Mouse (Mus musculus): Measurements from ENCODE around the gene Slc24a2.

Gene Slc24a2

DNA sequence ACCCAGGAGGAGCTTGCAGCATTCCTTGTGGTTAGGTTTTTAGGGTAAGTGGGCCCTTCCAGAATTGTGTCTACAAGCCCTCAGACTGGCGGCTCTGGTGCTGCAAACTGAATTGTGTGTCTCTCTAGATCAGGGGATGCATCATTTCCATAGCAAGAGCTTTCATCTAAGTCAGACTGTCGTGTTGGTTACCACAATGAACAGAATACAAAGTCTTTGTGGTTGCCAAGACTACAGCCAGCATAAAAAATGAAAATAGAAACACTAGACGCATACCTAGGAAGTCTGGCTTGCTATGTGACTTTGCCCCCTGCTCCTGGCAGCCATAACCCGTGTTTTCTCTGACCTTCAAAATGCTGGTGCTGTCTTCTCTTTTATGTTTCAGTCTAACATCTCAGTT lies 114.6 kb downstream of the Slc24a2 start:
- DNase-seq (ENCODE audit: low spot score in 2 of 2): no peak

DNA sequence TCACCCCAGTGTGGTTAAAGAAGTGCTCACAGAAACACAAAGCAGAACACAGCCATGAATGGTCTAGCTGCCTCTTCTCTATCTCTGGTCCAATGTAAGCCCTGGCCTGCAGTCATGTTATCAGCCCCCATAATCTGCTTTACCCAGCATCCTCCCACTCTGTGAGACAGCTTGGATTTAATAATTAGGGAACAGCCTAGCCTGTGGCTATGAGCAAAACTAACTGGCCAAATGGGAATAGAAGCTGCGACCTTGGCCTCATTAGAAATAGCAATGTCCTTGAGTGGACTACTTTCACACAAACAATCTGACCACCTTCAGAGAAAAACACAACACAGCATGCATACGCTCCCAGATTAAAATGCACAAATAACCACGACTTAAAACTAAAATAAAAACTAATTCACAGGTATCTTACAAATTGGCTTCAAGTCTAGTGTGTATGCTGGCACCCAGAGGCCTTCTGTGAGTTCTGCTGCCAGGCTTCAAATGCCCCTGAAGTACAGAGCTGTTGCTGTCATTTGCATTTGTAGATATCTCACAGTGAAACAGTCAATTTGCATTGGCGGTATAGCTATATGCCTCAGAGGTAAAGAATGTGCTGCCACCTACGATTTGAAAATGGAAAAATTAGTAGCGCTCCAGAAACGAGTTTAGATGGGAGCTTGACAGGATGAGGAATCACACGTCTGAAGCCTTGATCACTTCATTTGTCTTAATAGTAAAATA lies 120.8 kb downstream of the Slc24a2 start:
- DNase-seq (ENCODE audit: low spot score in 2 of 2): no peak

DNA sequence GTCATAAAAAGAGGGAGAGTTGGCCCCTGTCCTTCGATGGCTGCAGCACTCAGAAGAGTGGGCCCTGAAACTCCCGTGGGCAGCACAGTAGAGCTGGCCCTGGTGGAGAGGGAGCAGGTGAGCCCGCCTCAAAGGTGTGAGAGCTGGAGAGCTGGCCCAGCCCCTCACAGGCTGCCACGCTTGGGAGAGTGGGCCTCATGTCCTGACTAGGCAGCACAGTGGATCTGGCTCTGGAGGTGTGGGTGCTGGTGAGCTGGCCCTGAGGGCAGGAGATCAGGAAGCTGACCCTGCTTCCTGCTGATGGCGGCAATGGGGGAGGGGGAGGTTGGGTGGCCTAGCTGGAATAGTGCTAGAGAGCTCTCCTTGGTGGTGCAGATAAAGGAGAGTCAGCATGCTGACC lies 129.3 kb downstream of the Slc24a2 start:
- DNase-seq (ENCODE audit: low spot score in 2 of 2): no peak

DNA sequence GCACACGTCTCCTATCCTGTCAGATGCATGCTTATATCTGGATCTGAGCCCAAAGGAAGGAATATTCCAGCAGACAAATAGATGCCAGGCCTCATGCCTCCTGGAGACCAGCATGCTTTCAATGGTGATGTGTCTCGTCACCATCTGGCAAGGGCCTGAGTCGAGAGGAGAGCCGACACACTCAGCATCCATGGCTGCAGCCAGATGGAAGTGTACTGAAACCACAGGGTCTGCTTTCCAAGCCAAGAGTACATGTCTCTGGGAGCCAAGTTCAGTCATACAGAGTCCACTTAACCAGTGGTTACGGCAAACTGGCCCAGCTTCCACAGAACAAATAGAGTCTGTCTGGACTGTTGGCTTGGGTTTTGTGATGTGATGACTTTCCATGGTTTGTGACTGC lies 134.1 kb downstream of the Slc24a2 start:
- DNase-seq (ENCODE audit: low spot score in 2 of 2): peak in 1 of 2 experiments; percentile 49

DNA sequence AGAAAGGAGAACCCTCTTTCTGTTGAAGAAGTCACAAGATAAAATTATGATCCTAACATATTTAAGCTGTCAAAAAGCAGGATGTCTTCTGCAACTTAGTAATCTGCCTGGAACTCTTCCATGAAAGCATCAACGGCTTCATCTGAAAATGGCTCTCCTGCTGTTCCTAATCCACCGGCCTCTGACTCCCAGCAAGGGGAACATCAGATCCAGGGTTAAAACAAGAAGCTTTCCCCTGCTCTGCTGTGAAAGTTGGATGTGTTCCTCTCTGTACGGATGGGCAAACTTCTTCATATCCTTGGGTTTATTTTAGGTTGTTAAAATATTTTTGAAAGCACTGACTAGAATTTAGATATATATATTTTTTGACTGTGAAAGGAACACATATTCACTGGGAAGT lies 136.7 kb downstream of the Slc24a2 start:
- no peak for DNase-seq (ENCODE audit: low spot score in 2 of 2)

DNA sequence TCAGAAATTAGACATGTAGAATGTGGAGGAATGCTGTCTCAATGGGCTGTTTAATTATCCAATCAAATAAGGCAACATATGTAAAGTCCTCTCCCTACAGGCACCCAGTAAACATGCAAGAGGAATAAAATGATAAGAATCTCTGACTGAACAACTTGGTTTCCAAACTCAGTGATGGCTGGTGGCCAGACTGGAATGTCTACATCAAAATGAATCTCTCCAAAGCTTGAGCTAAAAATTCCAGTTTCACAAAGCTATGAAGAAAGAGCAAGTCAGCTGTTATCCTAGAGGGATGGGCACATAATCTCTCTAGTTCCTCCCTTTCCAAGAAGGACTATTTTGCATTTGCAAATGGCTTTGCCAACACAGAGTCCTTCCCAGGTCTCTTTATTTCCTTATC lies 139.4 kb downstream of the Slc24a2 start:
- no peak for DNase-seq (ENCODE audit: low spot score in 2 of 2)

DNA sequence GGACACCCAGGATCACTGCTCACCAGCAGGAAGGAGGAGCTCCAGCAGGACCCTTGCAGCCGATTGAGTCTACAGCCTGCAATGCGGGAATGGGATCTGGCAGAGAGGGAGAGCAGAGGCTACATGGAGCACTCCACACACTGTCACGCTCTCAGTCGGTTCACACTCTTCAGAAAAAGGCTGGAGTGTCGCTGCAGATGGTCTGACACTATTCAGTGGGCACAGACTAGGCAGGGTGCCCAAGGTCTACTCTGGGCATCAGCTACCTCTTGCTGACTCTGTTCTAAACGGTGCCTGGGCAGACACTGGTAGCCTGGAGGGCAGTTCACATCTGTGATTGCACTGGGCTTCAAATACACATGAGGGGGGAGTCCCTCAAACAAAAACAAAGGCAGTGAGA lies 141.6 kb downstream of the Slc24a2 start:
- peak in 1 of 2 experiments; percentile 36 for DNase-seq (ENCODE audit: low spot score in 2 of 2)

DNA sequence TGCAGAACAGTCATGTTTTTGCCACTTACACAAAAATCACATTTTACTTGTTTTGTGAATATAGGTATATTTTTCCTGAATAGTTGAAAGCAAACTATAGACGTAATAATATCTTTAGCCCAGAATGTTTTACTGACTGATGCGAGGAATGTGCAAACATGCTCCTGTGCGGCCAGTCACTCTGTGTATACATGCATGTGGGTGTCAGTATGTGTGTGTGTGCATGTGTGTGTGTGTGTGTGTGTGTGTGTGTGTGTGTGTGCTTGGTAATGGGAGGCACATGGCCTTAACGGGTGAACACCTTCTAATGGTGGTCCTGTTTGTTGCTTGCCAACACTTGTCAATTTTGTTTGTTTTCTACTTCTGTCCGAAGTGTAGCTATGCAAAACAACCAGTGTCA lies 142.7 kb downstream of the Slc24a2 start:
- DNase-seq (ENCODE audit: low spot score in 2 of 2): no peak

DNA sequence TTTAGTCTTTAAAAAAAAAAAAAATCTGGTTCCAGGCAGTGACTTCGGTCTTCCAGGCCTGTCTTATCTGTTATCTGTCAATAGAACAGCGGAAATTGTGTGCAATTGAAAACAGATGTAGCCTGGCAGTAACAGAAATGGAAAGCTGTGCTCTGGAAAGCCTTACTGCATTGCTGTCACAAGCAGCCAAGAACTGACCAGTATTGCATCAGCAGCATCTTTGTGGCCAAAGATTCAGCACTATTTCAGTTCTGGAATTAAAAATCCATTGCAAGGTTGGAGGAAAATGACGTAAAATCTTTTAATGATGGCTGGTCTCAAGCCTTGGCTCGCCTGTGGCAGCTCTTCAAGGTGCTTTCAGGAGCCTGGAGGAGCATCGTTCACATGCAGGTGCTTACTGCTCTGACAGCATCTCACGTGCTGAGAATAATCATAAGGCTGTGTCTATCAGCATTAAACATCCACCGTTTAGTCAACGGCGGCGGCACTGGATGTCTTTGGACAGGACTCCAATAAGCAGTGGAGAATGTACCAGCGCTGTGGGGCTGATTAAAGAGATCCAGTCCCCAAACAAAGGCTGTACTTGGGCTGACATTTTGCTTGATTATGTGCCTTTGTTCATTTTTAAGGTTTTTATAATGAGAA lies 143.2 kb downstream of the Slc24a2 start:
- no peak for DNase-seq (ENCODE audit: low spot score in 2 of 2)

DNA sequence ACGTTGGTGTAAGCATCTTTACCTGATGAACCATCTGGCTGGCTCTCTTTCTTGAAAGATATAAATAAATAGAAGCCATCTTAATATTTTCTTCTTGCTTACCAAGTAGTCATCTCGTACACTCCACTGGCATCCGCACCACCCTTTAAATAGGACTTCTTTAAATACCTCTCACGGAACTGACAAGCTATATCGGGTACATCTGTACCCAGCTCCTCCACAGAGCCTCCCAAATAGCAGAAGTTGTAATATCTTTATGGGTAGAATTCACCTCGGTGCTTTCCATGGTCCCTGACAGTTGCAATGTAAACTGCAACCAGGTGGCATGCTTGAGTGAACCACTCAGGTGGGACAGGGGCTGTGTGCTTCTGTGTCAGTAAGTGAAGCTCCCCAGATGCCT lies 149.0 kb downstream of the Slc24a2 start:
- no peak for DNase-seq (ENCODE audit: low spot score in 2 of 2)

DNA sequence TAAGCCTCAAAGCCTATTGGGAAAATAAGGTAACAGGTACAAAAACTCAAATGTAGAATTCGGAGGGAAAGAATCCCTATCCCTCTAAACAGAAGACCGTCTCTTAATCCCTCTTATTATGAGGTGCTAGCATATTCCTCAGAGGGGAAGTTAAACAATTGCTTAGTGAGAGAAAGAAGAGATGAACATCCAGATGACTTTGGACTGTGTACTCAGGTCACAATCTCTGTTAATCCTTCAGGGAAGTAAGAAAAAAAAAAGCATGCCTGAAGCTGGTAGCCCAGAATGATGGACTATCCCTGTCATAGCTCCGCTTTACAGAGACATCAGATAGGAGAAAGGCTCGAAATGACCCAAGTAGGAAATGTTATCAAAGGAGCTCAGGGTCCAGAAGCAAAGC lies 151.0 kb downstream of the Slc24a2 start:
- DNase-seq (ENCODE audit: low spot score in 2 of 2): no peak

DNA sequence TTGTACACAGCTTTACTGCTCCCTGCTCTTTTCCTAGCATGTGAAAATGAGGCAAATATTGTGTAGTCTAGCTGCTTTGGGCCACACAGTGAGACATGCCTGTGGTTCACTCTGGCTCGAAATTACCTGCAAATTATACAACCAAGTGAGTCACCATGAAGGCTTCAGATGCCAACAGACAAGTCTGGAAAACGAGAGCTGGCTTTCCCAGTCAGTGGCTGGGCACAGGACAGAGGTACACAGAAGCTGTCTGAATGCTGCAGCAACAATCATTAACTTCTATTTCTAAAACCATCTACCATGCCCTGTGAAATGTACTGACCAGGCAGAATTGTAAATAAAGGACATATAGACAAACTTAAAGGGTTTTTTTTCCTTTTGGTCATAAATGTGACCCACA lies 151.6 kb downstream of the Slc24a2 start:
- no peak for DNase-seq (ENCODE audit: low spot score in 2 of 2)

DNA sequence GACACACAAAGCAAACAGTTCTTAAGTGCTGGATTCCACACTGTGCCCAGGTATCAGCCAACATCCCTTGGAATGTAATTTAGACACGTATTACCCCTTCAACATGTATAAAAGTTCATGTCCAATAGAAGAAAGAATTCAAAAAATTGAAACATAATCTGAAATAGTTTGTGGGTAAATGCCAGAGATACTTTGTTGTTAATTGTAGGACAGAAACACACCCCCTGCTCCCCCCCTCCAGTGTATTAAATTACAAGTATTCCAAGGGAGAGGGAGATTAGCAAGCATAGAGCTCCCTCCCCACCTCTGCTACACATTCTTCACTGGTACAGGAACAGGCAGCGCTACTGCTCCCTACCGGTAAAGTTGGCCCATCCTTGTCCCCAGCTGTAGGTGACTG lies 154.5 kb downstream of the Slc24a2 start:
- no peak for DNase-seq (ENCODE audit: low spot score in 2 of 2)

DNA sequence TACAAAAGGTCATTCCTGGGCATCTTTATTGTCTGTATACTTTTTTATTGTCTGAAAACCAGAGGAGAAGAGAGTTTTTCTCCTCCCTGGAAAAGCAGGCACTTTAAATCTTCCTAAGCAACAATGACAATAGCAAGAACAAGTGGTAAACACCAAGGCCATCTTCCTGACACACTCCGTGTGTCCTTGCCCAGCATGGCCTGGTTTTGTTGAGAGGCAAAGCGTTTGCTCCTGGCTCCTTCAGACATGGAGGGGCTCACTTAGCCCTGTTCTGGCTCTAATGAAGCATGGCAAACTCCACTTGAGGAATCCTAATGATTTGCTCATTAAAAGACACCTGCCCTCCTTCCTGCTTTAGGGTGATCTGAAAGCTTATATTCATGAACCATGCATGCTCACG lies 162.2 kb downstream of the Slc24a2 start:
- no peak for DNase-seq (ENCODE audit: low spot score in 2 of 2)

DNA sequence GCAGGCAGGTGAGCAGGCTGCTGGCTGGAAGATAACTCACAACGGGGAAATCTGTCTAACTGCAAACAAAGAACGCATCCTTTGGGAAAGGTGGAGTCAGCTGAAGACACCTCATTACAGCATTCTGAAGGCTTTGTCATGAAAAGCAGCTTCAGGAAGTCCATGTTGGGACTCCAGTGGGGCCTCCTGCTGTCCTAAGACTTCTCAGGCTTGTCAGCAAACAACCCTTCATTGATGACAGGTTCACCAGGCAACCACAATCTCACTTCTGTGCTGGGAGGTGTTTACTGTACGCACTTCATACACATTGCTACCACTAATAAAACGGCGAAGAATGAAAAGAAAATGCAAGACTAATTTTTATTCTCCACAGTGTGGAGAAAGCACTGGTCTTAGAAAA lies 165.1 kb downstream of the Slc24a2 start:
- no peak for DNase-seq (ENCODE audit: low spot score in 2 of 2)

DNA sequence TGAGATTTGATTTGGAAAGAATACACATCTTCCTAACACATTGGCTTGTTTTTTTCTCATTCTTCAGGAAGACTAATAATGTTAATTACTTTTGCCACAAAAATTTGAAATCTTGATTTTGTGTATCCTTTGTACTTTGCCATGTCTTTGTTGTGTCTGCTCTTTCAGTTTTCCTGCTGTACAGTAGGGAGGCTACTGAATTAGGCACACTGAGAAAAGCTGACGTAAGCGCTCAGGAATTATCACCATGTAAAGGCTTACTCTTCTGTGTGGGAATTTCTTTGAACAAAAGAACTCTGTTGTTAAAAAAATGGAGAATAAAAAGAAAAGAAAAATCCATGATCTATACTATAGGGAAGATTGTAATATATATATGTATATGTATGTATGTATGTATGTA lies 165.7 kb downstream of the Slc24a2 start:
- DNase-seq (ENCODE audit: low spot score in 2 of 2): no peak

DNA sequence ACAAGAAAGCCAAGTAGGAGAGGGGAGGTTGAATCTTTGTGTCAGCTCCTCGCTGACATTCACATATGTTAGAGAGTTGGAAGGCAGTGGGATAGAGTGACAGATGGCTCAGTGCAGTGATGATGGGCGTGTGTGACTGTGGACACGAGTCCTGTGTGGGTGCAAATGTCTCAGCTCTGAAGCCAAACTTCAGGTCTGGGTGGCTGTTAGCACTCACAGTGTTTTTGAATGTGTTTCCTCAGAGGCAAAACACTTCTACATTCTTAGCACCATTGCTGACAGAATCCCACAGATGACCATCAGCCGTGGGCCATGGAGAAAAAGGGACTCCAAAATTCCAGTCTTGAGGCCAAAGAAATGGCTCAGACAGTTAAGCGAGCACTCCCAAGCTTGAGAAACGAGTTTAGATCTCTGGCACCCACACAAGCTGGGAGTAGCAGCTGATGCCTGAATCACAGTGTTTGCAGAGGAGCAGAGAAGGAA lies 167.5 kb downstream of the Slc24a2 start:
- DNase-seq (ENCODE audit: low spot score in 2 of 2): peak; percentile 68

DNA sequence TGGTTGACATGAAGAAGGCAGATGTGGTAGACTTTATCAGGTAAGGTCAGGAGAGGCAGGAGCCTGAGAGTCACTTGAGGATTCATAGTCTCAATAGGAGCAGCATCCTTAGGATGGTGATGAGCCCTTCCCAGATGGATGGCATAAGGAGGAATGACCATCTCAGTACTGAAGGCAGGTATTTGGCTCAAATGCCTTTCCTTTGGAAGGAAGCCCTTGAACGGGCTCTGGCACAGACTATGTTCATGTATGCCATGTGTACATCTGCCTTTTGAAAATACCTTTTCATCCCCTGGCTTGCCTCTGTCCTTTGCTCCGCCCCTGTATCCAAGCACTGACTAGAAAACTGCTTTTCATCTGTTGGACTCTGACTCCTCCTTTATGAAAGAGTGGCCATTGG lies 168.6 kb downstream of the Slc24a2 start:
- no peak for DNase-seq (ENCODE audit: low spot score in 2 of 2)

DNA sequence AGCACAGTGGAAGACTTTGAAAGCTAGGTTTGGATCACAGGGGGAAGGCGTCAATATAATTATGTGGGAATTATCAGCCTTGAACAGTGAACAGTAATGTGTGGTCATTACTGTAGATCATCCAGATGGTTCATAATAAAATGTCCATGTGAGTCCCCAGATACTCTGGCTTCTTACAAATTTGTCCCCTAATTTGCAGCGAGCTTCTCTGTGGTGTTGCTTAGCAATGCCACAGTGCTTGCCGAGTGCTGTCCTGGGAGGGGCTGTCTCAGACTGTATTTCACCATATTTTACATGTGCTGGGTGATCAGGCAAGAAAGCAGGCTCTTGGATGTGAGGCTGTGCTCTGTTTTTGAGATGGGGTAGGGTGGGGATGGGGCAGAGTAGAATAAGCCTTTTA lies 172.7 kb downstream of the Slc24a2 start:
- no peak for DNase-seq (ENCODE audit: low spot score in 2 of 2)

DNA sequence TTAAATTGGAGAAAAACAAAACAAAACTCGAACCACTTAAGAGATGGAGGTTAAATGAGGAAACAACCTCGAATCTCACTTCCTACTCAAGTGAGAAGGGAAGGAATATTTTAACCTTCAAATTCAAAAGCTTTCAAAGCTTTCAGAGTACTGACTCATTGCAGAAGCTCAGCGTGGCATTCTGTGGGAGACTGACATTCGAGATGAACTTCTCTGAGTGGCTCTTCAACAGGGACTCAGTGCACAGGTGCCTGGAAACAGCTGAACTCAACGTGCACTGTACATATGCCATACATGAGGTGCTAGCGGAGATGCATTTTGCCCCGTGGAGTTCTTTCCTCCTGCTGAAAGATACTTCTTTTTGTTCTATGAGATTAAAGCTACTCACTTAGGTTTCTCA lies 174.5 kb downstream of the Slc24a2 start:
- peak in 1 of 2 experiments; percentile 33 for DNase-seq (ENCODE audit: low spot score in 2 of 2)

DNA sequence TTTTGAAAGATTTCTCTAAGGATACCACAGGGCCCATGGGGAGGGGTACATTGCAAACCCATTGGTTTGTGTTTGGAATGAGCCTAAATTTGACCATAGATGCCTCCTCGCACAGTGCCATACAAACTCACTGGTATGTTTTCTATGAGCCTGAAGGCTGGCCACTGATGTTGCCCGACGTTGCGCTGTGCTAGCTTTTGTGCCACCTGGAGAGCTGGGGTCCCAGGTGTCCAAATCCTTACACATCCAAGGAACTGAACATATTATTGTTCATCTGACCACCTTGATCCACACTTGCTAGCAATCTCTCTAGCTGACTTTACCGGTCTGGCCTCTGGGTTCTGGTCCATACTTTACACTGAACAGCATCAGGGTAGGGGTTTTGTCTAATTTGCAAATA lies 177.4 kb downstream of the Slc24a2 start:
- DNase-seq (ENCODE audit: low spot score in 2 of 2): no peak

DNA sequence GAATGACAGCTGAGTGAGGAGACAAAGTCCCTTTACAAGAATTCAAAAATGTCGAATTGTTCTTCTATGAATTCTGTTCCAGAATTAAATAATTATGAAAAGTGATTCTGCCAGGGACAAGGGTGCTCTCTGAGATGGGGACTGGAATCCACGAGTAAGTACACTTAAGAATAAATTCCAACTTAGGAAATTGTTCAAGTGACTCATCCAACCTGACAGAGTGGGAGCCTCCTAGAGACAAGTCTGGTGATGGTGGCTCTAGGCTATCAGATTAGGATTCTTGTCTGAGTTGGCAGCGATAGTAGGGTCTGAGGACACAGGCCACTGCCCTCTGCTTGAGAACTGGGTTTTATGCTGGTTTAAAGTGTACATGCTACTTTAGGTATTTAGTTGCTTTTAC lies 181.2 kb downstream of the Slc24a2 start:
- no peak for DNase-seq (ENCODE audit: low spot score in 2 of 2)

DNA sequence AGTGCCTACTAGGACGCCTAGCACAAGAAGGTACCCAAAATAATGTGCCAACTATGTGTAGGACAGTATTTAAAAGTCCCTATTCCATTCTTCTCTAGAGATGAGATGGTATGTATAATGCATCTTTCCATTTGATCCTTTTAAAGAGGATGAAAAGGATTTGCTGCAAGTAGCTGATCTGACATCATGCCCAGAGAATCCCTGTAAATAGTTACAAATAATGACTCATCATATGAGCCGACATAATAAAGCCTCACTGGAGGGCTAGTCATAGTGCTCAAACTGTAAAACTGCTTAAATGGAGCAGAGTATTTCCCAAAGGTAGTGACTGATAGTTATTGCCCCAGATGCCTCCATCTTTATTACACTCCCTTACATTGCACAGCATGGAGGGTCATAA lies 183.1 kb downstream of the Slc24a2 start:
- DNase-seq (ENCODE audit: low spot score in 2 of 2): no peak

DNA sequence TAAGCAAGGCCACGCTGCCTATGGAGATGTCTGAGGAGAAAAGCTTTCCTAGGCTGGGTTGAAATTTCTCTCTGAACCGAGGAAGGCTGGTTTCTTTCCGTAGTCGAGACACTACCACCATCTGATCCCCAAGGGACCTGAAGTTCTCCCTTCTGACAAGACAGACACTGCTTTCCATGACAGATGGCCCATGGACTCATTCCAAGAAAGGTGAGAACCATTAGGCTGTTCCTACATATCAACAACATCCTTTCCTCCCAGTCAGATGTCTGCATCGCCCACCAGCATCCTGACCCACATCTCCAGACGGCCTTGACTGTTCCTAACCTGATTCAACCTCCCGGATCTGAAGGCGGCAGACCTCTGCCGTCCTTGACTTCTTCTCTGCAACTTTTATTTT lies 187.0 kb downstream of the Slc24a2 start:
- DNase-seq (ENCODE audit: low spot score in 2 of 2): no peak

Data from right cerebral cortex, adult 2 months (tissue).